In genomic region chr17:5326689-5327088, GRCm38 (mm10) we compare ENCODE assay signal across 19 mouse cellular contexts.
"Had no signal": no experiment of that assay in that cellular context is flagged by ENCODE, and none has a peak within 500 bp of the region (broad histone marks: within the 10 kb centered on the region; RNA-seq: fewer than 3 reads in every experiment).

No protein-coding gene starts in this region.

- H3K4me2 ChIP-seq: intestine, embryonic 15.5 days; liver, embryonic 12.5 days; lung, embryonic 14.5 days; neural tube, embryonic 12.5 days; neural tube, embryonic 15.5 days had no signal

- DNase-seq: kidney, adult 11 months; kidney, adult 8-10 months; kidney, postnatal 25 days; layer of hippocampus, postnatal 36 days; lung, embryonic 14.5 days; midbrain, embryonic 14.5 days; right cerebral cortex, adult 18-20 months; right cerebral cortex, postnatal 14 days; right cerebral cortex, postnatal 4 days; thymus, adult 2 months; thymus, postnatal 25 days had no signal

- H3K27me3 ChIP-seq: intestine, embryonic 15.5 days; liver, embryonic 12.5 days had no signal

- H3K9ac ChIP-seq: intestine, embryonic 15.5 days; liver, embryonic 12.5 days; lung, embryonic 14.5 days; neural tube, embryonic 12.5 days; neural tube, embryonic 15.5 days had no signal

- H3K27ac ChIP-seq: intestine, embryonic 15.5 days; left cerebral cortex, adult 2 months; midbrain, embryonic 10.5 days; neural tube, embryonic 12.5 days; neural tube, embryonic 15.5 days; stomach, postnatal 0 days had no signal

- H3K4me3 ChIP-seq: intestine, embryonic 15.5 days; left cerebral cortex, adult 2 months; liver, embryonic 12.5 days; midbrain, embryonic 10.5 days; neural tube, embryonic 12.5 days; neural tube, embryonic 15.5 days had no signal

- H3K9me3 ChIP-seq: intestine, embryonic 15.5 days; liver, embryonic 12.5 days; midbrain, embryonic 10.5 days; neural tube, embryonic 12.5 days; neural tube, embryonic 15.5 days had no signal

- ATAC-seq: intestine, embryonic 15.5 days; lung, postnatal 0 days had no signal
